Mouse (Mus musculus) CH12.LX (cell line): ENCODE measurements around the gene H1foo. TPM values are rescaled to one million over a fixed set of nuclear protein-coding genes. Genes with fewer than 3 reads are reported as not detected.

Experiments used
- DNase-seq: peaks from one replicate; pipeline ENCODE4 v3.0.0-alpha.2; 2013; ENCODE audit errors: extremely low read depth
- H3K27ac ChIP-seq: 2 replicates; pipeline ENCODE4 v1.5.1; 2012; ENCODE audit warnings: low read depth, mild to moderate bottlenecking, control low read depth, moderate library complexity; ENCODE audit not compliant: insufficient read depth
- H3K27me3 ChIP-seq: replicated peaks from 2 replicates; pipeline ENCODE3; 2012; ENCODE audit warnings: inconsistent platforms
- H3K36me3 ChIP-seq, 2 experiments: replicated peaks in 1 of 2; 2 replicates each; pipeline versions ENCODE3 to v1.6.1; 2012; ENCODE audit warnings: inconsistent platforms in 1 of 2, low read length in 1 of 2, mild to moderate bottlenecking in 1 of 2, mixed read lengths in 1 of 2, moderate library complexity in 1 of 2; ENCODE audit not compliant: control insufficient read depth in 1 of 2, insufficient read depth in 1 of 2
- H3K4me1 ChIP-seq, 2 experiments: 2 replicates each; pipeline ENCODE4 v1.6.1; 2012; ENCODE audit warnings: inconsistent platforms in 1 of 2, moderate library complexity in 1 of 2; ENCODE audit not compliant: insufficient read depth in 2 of 2, control insufficient read depth in 1 of 2
- H3K4me2 ChIP-seq: 2 replicates; pipeline ENCODE4 v1.6.1; 2012; ENCODE audit warnings: low read depth, mild to moderate bottlenecking, control low read depth; ENCODE audit not compliant: poor library complexity, insufficient read depth, severe bottlenecking
- H3K4me3 ChIP-seq, 3 experiments: fragments of 150-350 bp in 1 of 3; sonication (generic) in 1 of 3; replicated peaks in 1 of 3; 2 replicates each; pipeline versions ENCODE3 to v1.5.1; 2011 to 2012; ENCODE audit warnings: low read depth in 2 of 3, low read length in 2 of 3, mild to moderate bottlenecking in 2 of 3, moderate library complexity in 2 of 3, control low read depth in 1 of 3, improper control_type of control experiment in 1 of 3, inconsistent platforms in 1 of 3, mixed read lengths in 1 of 3; ENCODE audit not compliant: poor library complexity in 1 of 3
- H3K79me2 ChIP-seq: replicated peaks from 2 replicates; pipeline ENCODE4 v1.6.1; 2012; ENCODE audit warnings: mild to moderate bottlenecking, moderate library complexity; ENCODE audit not compliant: control insufficient read depth, poor library complexity, insufficient read depth, severe bottlenecking; ENCODE audit errors: extremely low read depth
- H3K9ac ChIP-seq: 2 replicates; pipeline ENCODE4 v1.6.1; 2012; ENCODE audit warnings: low read depth, mild to moderate bottlenecking, control low read depth, moderate library complexity; ENCODE audit not compliant: insufficient read depth
- H3K9me3 ChIP-seq: replicated peaks from 2 replicates; pipeline ENCODE3; 2012; ENCODE audit warnings: low read length, inconsistent platforms, mixed read lengths
- BHLHE40 ChIP-seq: IDR thresholded peaks from 2 replicates; pipeline ENCODE4 v1.6.1; 2011; ENCODE audit warnings: mild to moderate bottlenecking, low read depth, low read length, improper control_type of control experiment
- CHD1 ChIP-seq: IDR thresholded peaks from 2 replicates; pipeline ENCODE4 v1.6.1; 2012; ENCODE audit warnings: low read depth, low read length, improper control_type of control experiment, inconsistent platforms
- JUN ChIP-seq: IDR thresholded peaks from 2 replicates; pipeline ENCODE4 v1.6.1; 2011; ENCODE audit warnings: low read depth, mild to moderate bottlenecking, low read length, improper control_type of control experiment, moderate library complexity; ENCODE audit not compliant: insufficient read depth
- MAFK ChIP-seq: IDR thresholded peaks from 2 replicates; pipeline ENCODE4 v1.6.1; 2011; ENCODE audit warnings: low read length, improper control_type of control experiment; ENCODE audit not compliant: insufficient replicate concordance
- MEF2A ChIP-seq: IDR thresholded peaks from 2 replicates; pipeline ENCODE4 v1.6.1; 2014; ENCODE audit warnings: low read depth, mild to moderate bottlenecking, inconsistent platforms, low read length, improper control_type of control experiment, borderline replicate concordance
- MXI1 ChIP-seq: IDR thresholded peaks from 2 replicates; pipeline ENCODE4 v1.6.1; 2011; ENCODE audit warnings: mild to moderate bottlenecking, low read depth, low read length, improper control_type of control experiment
- TBP ChIP-seq: conservative IDR thresholded peaks from 2 replicates; pipeline ENCODE4 v1.6.1; 2011; ENCODE audit warnings: low read depth, low read length, improper control_type of control experiment
- TCF12 ChIP-seq: IDR thresholded peaks from 2 replicates; pipeline ENCODE4 v1.6.1; 2014; ENCODE audit warnings: low read depth, mild to moderate bottlenecking, inconsistent platforms, low read length, improper control_type of control experiment
- UBTF ChIP-seq: IDR thresholded peaks from 2 replicates; pipeline ENCODE4 v1.6.1; 2012; ENCODE audit warnings: low read depth, mild to moderate bottlenecking, inconsistent platforms, low read length, improper control_type of control experiment, moderate library complexity
- ZNF384 ChIP-seq: IDR thresholded peaks from 2 replicates; pipeline ENCODE4 v1.6.1; 2012; ENCODE audit warnings: low read depth, low read length, improper control_type of control experiment, inconsistent platforms
- dilution Hi-C: fragments of 300-500 bp; cut with MboI; formaldehyde crosslinking; loops from 2 replicates; pipeline ENCODE4 v1.14.3; 2020; ENCODE audit warnings: low sequenced_read_pairs; ENCODE audit not compliant: extremely low pct_unique_long_range_greater_than_20kb, extremely low pct_ligation_motif_present
- in situ Hi-C: fragments of 300-500 bp; cut with MboI; formaldehyde crosslinking; loops from 3 replicates; pipeline ENCODE4 v1.14.3; 2019; ENCODE audit warnings: low sequenced_read_pairs, low pct_ligation_motif_present, low pct_unique_long_range_greater_than_20kb, mixed read lengths
- polyA plus RNA-seq: library from polyadenylated mRNA; unstranded; fragments of >175 nt; gene quantifications from 2 replicates; pipeline ENCODE4 v1.2.1, GENCODE M21; 2012; ENCODE audit warnings: low read depth; ENCODE audit not compliant: insufficient read length
- total RNA-seq, 2 experiments: library from RNA; depleted of rRNA; stranded (reverse); fragments of 300-350 nt in 1 of 2; fragments of >200 nt in 1 of 2; gene quantifications; 2 replicates each; pipeline ENCODE4 v1.2.3; 2012 to 2014

H1foo gene
- total and polyA plus RNA-seq, 3 experiments = 0.77 to 1.0 (median 0.89) TPM

GRCm38 (mm10) chr6:115991108-115991880 lies 46.6 kb downstream of the H1foo start (continued):
- TF ChIP-seq BHLHE40 = peak; percentile 43; the same call in 1 of the 2 replicates
- TF ChIP-seq JUN = no peak

GRCm38 (mm10) chr6:115991881-115992620 lies 47.3 kb downstream of the H1foo start:
- no peaks in the 10 kb centered on the region for H3K9me3 ChIP-seq
- peak overlapping the region; percentile 6; the same call in 1 of the 2 replicates for H3K9ac ChIP-seq
- dilution Hi-C loops (no loop called here), in situ Hi-C loops (no loop called here)
- peaks cover 40% of the 10 kb centered on the region for H3K79me2 ChIP-seq
- peak overlapping the region; percentile 96 for H3K27ac ChIP-seq
- DNase-seq = no peak
- H3K4me1 ChIP-seq = peaks cover 33 to 83% of the 10 kb centered on the region in 2 experiments
- H3K4me3 ChIP-seq = peak overlapping the region; percentile 69 to 96 (median 88)
- TF ChIP-seq TBP = no peak
- TF ChIP-seq MAFK = no peak
- TF ChIP-seq BHLHE40 = no peak
- no peak; the same call in 1 of the 2 replicates for TF ChIP-seq CHD1
- TF ChIP-seq UBTF = no peak
- no peak for TF ChIP-seq ZNF384
- H3K4me2 ChIP-seq = peak overlapping the region; percentile 91
- no peaks in the 10 kb centered on the region for H3K36me3 ChIP-seq
- peaks cover 11% of the 10 kb centered on the region for H3K27me3 ChIP-seq

DNA sequence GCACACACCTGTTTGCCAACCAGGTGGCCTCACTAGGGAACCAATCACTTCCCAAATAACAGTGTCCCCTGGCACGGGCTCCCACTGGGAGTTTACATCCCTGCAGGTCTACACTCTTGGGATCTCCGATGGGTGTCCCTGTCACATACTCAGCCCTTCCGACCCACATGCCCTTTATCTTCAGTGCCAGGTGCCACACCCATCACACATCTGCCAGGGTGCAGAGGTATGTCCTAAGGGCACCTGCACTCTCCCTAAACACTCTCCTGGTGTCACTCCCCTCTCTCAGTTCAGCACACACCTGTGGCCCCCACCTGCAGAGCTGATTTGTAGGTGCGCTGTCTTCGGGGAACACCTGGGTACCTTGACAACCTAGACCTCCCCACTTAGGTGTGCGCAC lies 48.2 kb downstream of the H1foo start:
- Histone ChIP-seq H3K4me1 (peaks cover 30 to 83% of the 10 kb centered on the region in 2 experiments), H3K79me2 (peaks cover 40% of the 10 kb centered on the region), H3K27me3 (peaks cover 11% of the 10 kb centered on the region), H3K36me3 (no peaks in the 10 kb centered on the region), H3K9ac (peak overlapping the region; percentile 6; the same call in 1 of the 2 replicates), H3K9me3 (no peaks in the 10 kb centered on the region), H3K27ac (no peak overlapping the region), H3K4me3 (peak overlapping the region; percentile 69 to 96 (median 88)), H3K4me2 (peak overlapping the region; percentile 91)
- dilution Hi-C loops (no loop called here), in situ Hi-C loops (no loop called here)
- 0 out of 2 replicates have a peak, but pooled peaks have one; percentile 1 for TF ChIP-seq MXI1
- no peak for TF ChIP-seq TCF12
- 0 out of 2 replicates have a peak, but pooled peaks have one; percentile 1 for TF ChIP-seq MEF2A
- no peak for DNase-seq
